Mouse (Mus musculus) heart, postnatal 0 days (tissue): ENCODE results near the gene Pip5k1b.

ENCODE experiments used
- CTCF ChIP-seq: IDR thresholded peaks from 2 replicates; pipeline ENCODE4 v1.5.1; 2016; ENCODE audit warnings: antibody characterized with exemption, control low read depth, low read depth
- EP300 ChIP-seq: IDR thresholded peaks from 2 replicates; pipeline ENCODE4 v1.6.1; 2016; ENCODE audit warnings: antibody characterized with exemption, low read depth

- TF ChIP-seq CTCF (no peak), EP300 (no peak)
These were observed 47.4 kb downstream of the Pip5k1b start for GRCm38 (mm10) chr19:24508087-24508767.
